Mouse (Mus musculus) left cerebral cortex, postnatal 25 days (tissue): Measurements from ENCODE around the gene Maff. TPM values are rescaled to one million over a fixed set of nuclear protein-coding genes. Genes with fewer than 3 reads are reported as not detected.

Source experiments
- DNase-seq, 2 experiments: peaks; one replicate each; pipeline ENCODE4 v3.0.0; 2022; ENCODE audit warnings: low spot score in 2 of 2, mixed read lengths in 1 of 2
- intact Hi-C: fragments of 180-260 bp; cut with DNase I; formaldehyde crosslinking; loops from one replicate; pipeline ENCODE4 v1.15.1; 2025
- total RNA-seq, 2 experiments: library from RNA; stranded (reverse); gene quantifications; 2 replicates each; pipeline ENCODE4 v1.2.3; 2021

The Maff gene
- total RNA-seq, 2 experiments from 2014 or later, result 1.3 to 1.8 TPM

DNA sequence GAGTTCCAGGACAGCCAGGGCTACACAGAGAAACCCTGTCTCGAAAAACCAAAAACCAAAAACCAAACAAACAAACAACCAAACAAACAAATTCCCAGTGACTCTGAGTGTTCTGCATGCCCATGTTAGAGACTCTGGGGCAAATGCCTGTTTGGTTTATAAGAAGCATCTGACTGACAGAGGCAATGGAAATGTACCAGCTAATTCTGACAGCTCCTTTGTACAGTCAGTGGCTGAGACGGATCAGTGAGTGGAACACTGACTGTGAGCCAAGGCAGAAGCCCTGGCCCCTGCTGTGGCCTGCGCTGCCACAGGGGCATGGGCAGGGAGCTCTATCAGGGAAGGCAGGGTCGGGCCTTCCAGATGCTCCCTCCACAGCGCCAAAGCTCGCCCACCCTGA is 40.7 kb downstream of the Maff start:
- no peak for DNase-seq
- intact Hi-C loops, result no loop called here

DNA sequence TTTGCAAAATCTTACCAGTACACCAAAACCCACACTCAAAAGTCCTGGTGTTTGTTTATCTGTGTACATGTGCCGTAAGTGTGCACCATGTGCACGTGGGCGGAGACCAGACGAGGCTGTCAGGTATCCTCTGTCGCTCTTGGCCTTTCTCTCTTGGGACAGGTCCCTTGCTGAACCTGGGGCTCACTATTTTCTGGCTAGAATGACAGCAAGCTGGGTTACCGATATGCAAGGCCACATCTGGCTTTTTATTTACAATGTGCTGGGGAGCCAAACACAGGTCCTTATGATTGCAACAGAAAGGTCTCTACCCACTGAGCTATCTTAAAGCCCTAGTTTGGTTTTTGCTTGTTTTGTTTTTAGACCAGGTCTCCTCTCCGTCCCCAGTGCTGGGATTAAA is 41.2 kb downstream of the Maff start:
- intact Hi-C loops, result no loop called here
- DNase-seq, result no peak

DNA sequence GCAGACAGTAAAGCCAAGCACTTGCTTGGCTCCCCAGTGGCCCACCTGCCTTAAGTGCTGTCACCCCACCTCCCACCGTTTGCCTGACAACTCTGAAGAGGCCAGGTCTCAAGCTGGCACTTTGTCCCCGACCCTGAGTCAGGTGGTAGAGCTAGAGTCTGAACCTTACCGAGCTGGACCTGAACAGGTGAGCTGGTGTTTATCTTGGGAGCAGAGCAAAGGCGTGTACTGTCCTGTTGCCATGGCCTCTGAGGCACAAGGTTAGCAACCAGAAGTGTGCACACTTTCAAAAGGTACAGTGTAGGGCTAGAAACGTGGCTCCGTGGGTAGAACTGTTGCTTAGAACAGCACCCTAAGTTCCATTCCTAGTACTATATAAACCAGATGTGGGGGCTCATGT is 41.8 kb downstream of the Maff start:
- intact Hi-C loops, result no loop called here
- no peak for DNase-seq

DNA sequence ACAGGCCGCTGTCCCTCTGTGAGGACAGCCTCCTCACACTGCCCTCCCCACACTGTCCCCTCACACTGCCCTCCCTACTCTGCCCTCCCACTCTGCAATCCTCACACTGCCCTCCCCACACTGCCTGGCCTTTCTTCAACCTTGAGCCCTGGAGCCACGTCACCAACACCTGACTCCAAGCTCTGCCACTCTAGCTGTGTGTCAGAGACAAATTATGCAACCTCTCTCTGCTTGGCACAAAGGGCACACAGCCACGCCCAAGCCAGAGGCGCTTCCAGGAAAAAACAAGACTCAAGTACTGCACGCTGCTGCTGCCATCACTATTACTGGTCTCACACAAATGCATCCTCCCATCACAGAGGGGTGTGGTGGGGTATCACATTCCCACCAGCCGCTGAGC is 44.0 kb downstream of the Maff start:
- intact Hi-C loops, result no loop called here
- no peak for DNase-seq

DNA sequence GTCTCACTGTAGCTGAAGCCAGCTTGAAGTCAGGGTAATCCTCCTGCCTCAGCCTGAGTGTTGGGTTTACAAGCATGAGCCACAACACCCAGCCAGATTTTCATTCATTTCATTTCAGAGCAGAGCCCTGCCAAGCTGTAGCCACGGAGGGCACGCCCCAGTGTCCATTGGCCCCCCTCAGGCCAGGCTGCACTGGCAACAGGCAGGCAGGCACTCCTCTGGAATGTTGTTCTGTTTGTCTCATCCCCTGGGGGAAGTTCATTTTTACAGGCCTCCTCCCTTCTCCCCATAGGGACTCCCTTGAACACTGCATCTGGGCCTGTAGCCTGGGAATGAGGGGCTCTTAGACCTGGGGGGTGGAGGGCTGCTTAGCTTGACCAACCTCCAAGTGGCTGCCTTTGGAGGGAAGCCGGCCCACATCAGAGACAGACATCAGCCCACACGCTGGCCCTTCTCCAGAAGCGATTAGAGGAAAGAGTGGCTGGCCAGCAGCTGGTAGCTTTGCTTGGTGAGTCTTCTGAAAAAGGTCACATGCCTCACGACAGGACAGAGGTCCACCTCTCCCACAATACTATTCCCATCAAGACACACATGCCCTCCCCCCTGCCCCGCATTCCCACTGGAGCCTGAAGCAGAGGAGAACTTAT is 45.1 kb downstream of the Maff start:
- peak in 1 of 2 experiments; percentile 58 for DNase-seq

DNA sequence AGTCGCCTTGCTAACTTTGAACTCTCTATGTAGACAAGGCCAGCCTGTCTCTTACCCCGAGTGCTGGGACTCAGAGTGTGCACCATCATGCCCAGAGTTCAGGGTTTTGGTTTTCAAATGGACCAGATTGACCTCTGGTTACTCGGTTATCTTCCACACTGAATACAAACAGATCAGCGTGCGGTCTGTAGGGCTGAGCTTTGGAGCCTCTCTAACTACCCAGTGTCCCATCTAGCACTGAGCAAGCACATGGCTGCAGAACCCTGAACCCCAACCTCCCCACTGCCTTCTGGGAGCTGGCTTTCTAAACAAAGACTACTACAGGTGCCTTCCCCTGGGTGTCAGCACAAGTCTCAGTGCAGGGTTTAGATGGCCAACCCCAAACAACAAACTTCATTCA is 46.1 kb downstream of the Maff start:
- intact Hi-C loops, result no loop called here
- DNase-seq, result no peak

More for the DNA sequence above, 45.1 kb downstream of the Maff start:
- intact Hi-C loops, result no loop called here

DNA sequence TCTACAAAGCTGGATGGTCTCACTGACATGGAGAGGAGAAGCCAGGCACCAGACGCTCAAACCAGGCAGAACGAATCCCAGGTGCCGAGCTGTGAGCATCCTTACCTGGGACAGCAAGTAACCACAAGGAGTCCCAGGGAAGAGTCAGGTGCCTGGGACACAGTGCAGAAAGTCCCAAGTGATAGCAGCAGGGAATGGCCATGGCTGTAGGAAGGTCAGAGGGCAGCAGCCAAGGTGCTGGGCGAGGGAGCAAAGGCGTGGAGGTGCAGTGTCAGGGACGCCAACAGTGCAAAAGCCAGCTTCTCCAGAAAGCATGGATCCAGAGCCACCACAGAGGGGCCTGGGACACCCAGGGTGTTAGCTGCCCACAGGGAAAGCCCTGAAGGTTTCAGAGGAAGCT is 46.7 kb downstream of the Maff start:
- DNase-seq, result no peak
- intact Hi-C loops, result no loop called here

DNA sequence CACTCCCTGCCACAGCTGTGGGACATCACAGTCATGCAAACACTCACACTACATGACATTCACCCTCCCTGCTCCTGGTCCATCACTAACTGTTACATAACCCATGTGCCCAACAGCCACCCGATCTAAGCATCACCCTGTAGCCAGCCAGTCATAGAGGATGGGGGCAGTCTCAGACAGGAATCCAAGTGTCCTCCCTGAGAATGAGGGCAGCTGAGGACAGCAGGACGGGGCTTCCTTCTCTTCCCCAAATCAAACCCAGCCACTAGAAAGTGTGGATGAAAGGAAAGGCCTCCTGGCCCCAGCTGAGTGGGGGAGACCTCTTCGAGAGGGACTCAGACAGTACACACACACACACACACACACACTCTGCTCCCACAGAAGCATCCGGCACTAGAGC is 48.4 kb downstream of the Maff start:
- intact Hi-C loops, result no loop called here
- no peak for DNase-seq

DNA sequence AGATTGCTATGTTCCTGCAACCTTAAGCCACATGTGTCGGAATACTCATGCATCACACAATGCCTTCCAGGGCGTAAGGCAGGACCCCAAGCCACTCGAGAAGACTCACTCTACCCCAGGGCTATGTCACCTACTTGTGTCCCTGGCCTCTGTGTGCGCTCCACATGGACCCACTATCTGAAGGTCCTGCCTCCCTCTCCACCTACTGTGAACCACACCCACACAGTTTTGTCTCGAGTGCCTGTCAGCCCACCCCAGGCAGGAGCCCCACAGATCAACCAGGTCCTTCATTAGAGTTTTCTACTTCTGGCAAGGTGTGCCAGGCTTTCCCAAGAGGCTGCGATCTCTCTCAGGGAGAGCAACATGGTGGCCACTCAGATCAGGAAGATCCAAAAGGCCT is 48.9 kb downstream of the Maff start:
- DNase-seq, result no peak
- intact Hi-C loops, result no loop called here

DNA sequence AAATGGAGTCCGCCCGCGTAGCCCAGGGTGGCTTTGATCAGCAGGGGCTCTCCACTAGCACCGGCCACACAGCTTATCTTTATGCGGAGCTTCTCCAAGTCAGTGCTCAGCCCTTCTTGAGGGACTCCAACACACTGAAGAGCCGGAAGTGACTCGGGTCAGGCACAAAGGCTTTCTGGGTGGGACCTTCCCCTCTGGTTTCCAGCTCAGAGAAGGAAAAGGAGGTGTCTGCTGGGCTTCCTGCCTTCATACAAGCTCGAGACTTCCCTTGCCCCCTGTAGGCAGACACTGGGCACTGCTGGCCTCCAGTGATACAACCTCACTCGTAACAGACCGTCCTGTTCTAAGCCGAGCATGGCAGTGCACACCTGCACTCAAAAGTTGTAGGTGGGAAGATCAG is 50.3 kb downstream of the Maff start:
- intact Hi-C loops, result no loop called here
- DNase-seq, result no peak

DNA sequence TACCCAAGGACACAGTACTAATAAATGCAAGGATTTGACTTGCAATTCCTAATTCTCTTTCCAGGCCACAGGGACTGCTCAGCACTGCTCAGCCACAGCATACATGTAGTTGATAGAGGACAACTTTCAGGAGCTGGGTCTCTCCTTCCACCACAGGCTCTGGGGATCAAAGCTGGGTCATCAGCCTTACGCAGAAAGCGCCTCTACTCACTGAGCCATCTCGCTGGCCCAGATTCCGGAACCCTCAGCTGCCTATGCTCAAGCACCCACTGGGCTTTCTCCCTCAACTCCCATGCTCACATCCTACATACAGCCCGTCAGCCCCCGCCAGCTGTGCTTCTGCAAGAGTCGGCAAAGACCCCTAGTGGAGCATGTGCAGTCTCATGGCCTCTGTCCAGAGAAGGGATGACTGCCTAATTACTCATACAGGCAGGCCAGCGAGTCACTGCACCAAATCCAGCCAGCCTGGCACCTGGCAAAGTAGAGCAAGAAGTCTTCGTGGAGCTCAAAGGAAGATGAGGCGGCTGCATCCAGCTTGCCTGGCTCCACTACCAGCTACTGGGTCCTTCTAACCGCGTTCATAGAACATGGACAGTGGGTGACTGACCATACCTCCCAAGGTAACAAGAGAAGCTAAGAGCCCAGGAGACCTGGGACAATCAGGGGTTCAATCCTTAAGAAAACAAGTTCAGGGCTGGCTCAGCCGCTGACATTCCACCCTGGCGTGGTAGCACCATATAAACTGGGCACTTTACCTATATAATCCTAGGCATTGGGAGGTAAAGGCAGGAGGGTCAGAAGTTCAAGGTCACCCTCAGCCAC is 53.0 kb downstream of the Maff start:
- intact Hi-C loops, result loop anchor here (5.0 kb wide), 1 partner anchor 68 kb away; no protein-coding TSS in a partner anchor
- no peak for DNase-seq

DNA sequence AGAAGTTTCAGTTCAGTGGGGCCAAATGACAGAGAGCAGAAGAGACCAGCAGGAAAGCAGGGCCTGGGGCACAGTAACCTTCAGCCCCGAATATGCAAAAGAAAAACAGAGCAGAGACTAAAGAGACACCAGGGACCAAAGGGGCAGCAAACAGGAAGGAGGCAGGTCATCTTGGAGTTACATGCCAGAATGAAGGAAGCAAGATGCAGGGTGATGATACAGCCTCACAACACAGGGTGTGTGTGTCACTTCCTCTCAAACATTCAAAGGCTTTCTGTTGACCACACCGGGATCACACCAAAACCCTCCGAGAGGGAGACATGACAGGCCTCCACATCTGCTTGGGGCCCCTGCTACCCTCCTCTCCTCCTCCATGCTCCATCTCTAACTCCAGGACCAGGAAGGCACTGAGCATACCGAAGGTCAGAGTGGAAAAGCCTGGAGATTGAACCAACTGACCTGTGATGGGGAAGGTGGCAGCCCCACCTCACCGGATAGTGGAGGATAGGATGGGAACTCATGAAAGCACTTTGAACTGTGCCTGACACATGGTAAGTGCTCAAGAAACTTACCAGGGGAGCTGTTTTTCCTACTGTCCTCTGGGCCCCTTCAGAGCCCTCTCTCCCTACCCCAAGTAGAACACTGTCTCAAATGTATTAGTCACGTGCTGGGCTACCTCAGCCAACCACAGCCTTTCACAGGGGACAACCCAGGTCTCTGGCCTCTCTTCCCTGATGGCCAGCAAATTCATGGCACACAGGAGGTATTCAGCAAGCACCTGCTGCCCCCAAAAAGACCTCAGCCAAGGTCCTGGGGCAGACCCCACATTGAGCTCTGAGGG is 53.9 kb downstream of the Maff start:
- intact Hi-C loops, result loop anchor here (5.0 kb wide), 1 partner anchor 67 kb away; no protein-coding TSS in a partner anchor
- no peak for DNase-seq

DNA sequence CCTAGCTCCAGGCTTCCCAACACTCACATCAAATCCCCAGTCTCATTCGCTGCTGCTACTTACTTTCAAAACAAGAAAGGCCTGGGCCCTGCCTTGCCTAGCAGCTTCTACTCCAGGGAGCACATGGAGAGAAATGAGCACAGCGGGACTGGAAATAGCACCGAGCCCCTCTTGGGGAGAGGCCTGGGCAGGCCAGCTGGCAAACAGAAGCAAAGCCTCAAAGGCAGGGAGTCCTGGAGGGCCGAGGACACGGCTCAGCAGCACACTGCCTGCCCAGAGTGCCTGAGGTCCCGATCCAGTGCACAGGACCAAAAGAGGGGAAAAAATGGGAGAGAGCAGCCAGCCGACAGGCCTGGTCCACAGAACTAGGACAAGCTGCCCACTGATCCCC is 54.5 kb downstream of the Maff start:
- intact Hi-C loops, result loop anchor here (5.0 kb wide), 1 partner anchor 66 kb away; no protein-coding TSS in a partner anchor
- peak in 1 of 2 experiments; percentile 34 for DNase-seq

DNA sequence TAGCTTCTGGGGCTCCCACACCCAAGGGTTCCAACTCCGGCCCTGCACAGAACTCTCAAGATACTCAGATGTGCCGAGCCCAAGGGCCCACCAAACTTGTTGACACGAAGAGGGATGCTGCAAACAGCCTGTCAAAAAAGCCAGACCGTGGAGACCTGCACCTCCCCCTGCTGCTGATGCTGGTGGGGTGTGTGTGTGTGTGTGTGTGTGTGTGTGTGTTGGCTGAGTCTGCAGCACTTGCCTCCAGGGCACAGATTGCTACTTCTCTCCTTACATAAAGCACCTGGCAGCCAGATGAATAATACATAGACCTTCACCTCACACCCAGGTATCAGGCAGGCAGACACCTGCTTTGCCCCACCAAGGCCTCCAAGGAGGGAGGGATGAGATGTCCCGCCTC is 55.8 kb downstream of the Maff start:
- intact Hi-C loops, result loop anchor here (2.0 to 5.0 kb wide), 3 partner anchors 31 to 65 kb away; no protein-coding TSS in a partner anchor

DNA sequence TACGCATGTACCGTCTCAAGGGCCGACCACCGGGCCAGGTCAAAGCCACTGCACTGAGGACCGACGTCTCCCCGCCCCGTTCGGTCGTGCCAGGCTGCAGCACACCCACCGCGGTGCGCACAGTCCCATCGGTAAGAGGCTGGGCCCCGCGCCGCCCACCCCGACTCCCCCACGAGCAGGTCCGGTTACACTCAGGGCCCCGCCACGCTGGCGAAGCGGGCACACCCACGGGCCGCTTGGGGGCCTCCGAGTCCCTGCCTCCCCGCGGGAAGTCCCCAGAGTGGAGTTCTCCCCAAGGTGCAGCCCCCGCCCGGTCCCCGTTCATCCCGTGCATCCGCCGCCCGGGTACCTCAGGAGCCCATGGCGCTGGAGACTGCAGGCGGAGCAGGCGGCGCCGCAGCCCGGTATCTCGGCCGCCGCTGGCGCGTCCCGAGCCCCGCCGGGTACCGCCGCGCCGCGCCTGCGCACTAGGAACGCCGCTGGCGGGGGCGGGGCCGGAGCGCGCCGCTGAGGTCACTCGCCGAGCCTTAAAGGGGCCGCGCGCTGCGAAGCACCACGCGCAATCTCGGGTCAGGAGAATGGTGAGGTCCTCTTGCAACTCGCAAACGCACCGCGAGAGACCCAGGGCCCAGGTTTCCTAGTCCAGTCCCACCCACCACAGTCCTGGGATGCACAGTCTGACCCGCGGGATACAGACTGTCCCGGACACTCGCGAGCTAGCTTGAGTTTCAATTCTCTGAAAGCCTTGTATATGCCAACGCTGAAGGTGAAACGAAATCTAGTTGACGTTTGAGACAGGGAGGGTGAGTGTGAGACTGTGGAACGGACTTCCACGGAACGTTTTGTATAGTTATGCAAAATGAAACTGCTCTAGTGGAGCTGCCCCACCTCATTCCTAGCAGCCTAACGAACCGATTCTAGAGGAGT is 56.7 kb downstream of the Maff start, which contains the start of gene Tmem184b:
TSS of gene Tmem184b (minus strand) at position 734 of the 927 bp plus-strand sequence.
- intact Hi-C loops, result loop anchor here (1.0 to 5.0 kb wide), 4 partner anchors 24 to 64 kb away; no protein-coding TSS in a partner anchor
- DNase-seq, result peak; percentile 87 to 93

More for the DNA sequence above, 55.8 kb downstream of the Maff start:
- no peak for DNase-seq

DNA sequence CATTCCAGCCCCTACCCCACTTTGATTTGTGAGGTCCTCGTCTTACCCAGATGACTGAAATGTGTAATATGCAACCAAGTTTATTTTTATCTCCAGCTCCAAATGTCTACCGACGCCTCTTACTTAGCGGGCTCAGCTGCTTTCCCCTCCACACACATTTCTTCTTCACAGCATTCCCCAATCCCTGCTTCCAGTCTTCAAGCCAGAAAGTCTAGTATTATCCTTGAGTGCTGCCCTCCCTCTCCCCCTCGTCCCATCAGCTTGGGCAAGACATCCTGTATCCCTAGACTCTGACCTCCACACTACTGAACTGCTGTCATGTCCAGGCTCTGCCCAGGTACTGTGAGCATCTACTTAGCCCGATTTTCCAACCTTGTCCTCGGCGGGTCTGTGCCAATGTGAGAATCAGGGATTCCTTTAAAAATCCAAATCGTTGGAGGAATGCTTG is 57.4 kb downstream of the Maff start:
- DNase-seq, result no peak
- intact Hi-C loops, result loop anchor here (1.0 to 5.0 kb wide), 4 partner anchors 24 to 64 kb away; no protein-coding TSS in a partner anchor

DNA sequence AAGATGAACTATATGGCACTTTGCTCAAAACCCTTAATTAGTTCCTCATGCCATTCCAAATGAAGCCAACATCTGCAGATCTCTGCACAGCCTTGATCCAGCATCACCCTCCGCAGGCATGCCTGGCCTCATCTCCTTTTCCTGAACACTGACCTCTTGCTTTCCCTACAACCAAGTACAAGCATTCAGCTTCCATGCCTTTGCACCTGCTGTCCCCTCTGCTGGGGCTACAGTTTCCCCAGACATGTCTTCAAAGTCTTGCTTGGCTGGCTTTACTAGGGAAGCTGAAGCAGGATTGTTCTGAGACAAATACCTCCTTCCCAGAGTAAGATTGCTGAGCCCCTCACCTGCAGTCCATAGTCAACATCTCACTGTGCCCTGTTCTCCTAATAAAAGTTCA is 57.9 kb downstream of the Maff start:
- intact Hi-C loops, result loop anchor here (5.0 kb wide), 1 partner anchor 63 kb away; no protein-coding TSS in a partner anchor
- DNase-seq, result no peak

DNA sequence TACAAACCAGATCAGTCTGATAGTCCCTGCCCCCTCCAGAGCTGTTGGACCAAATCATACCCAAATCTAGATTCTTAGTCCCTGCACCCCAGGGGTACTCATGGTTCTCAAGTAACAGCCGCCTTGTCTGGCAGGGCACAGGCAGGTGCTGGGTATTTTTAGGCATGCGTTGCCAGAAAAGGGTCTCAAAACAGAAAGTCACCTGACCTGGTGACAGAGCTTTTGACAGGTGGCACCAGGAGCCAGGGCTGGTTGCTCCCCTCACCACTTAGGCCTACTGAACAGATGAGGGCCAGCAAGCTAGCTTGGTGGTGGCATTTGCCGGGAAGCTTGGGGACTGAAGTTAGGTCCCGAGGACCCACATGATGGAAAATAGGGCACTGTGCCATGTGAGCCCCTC is 60.1 kb downstream of the Maff start:
- no peak for DNase-seq
- intact Hi-C loops, result no loop called here
